Mouse (Mus musculus): Measurements from ENCODE around the gene Dcun1d3.
A peak's percentile ranks its signal among the peaks of the same experiment; 100 is the strongest.

GRCm38 (mm10) chr7:119835996-119836777, 59.9 kb downstream of the Dcun1d3 start:
- TF ChIP-seq CTCF (IDR thresholded peaks at IDR 0.05 in 2 of 3, conservative IDR thresholded peaks at IDR 0.05 in 1 of 3; ENCODE audit: control insufficient read depth in 1 of 3, insufficient read depth in 1 of 3, low read depth in 2 of 3, low read length in 3 of 3, poor library complexity in 1 of 3, severe bottlenecking in 1 of 3) (no peak), RAD21 (IDR thresholded peaks at IDR 0.05; ENCODE audit: low read depth, low read length) (no peak), POLR2A (IDR thresholded peaks at IDR 0.05; ENCODE audit: control insufficient read depth in 1 of 2, insufficient read depth in 1 of 2, low read depth in 1 of 2, low read length in 2 of 2, poor library complexity in 1 of 2) (no peak), TAL1 (IDR thresholded peaks at IDR 0.05; ENCODE audit: low read length) (no peak), MXI1 (IDR thresholded peaks at IDR 0.05; ENCODE audit: low read depth, low read length) (no peak), MYC (IDR thresholded peaks at IDR 0.05; ENCODE audit: low read depth, low read length) (no peak), ZMIZ1 (IDR thresholded peaks at IDR 0.05; ENCODE audit: low read depth, low read length) (no peak), EP300 (IDR thresholded peaks at IDR 0.05; ENCODE audit: low read depth in 1 of 2, low read length in 2 of 2) (peak in 1 of 2 experiments; percentile 20; a peak in 1 of 4 replicates), SMC3 (IDR thresholded peaks at IDR 0.05; ENCODE audit: low read depth, low read length) (no peak), ZNF384 (IDR thresholded peaks at IDR 0.05; ENCODE audit: low read depth, low read length) (no peak), ZC3H11A (IDR thresholded peaks at IDR 0.05; ENCODE audit: low read depth, low read length) (no peak), MYB (IDR thresholded peaks at IDR 0.05; ENCODE audit: low read depth, low read length) (no peak)
